Mouse (Mus musculus): ENCODE measurements around the gene Mrps2.

DNA sequence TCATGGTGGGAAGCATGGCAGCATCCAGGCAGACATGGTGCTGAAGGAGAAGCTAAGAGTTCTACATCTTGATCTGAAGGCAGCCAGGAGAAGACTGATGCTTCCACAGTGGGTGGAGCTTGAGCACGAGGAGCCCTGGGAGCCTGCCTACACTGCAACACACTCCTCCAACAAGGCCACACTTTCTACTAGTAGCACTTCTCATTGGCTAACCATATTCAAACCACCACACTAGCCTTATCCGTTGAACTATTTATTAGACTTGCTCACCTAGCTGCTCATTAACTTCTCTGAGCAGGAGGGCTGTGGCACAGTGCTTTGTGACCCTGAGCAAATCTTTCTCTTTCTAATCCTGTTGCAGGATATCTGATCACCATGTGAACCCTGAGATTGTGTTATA is 16.0 kb downstream of the Mrps2 start:
- TF ChIP-seq SRF (IDR thresholded peaks at IDR 0.05; ENCODE audit: control insufficient read depth, insufficient read length, low read depth) (no peak), E2F4 (IDR thresholded peaks at IDR 0.05; ENCODE audit: insufficient read depth) (no peak)

Data from myocyte (in vitro differentiated cells).